Mouse (Mus musculus) hindbrain, embryonic 11.5 days (tissue): ENCODE data around the gene Tmed4. TPM values are rescaled to one million over a fixed set of nuclear protein-coding genes. Genes with fewer than 3 reads are reported as not detected.
"Not testable (repeated sequence)": the region's sequence is repeated elsewhere in the genome, so short reads cannot be mapped to it uniquely, and the experiment has no call there.

ENCODE experiments used
- ATAC-seq: fragments of 200-750 bp; cut with Nextera tagmentation; 2 replicates; pipeline ENCODE4 v1.8.0; 2017; ENCODE audit warnings: mild to moderate bottlenecking, moderate TSS enrichment, moderate library complexity; ENCODE audit not compliant: low FRiP score
- DNase-seq: peaks from one replicate; pipeline ENCODE4 v3.0.0-alpha.2; 2015; ENCODE audit warnings: low spot score
- H3K27ac ChIP-seq: fragments of 300-500 bp; sonication (generic); 2 replicates; pipeline ENCODE4 v1.5.1; 2014; ENCODE audit warnings: mild to moderate bottlenecking, low read depth, low read length
- H3K27me3 ChIP-seq: fragments of 300-500 bp; sonication (generic); 2 replicates; pipeline ENCODE4 v1.6.1; 2014; ENCODE audit warnings: mild to moderate bottlenecking, low read length, moderate library complexity, mixed read lengths; ENCODE audit not compliant: control insufficient read depth, insufficient read depth
- H3K36me3 ChIP-seq: fragments of 300-500 bp; sonication (generic); 2 replicates; pipeline ENCODE4 v1.6.1; 2014; ENCODE audit warnings: mild to moderate bottlenecking, low read length, moderate library complexity, mixed read lengths; ENCODE audit not compliant: control insufficient read depth, insufficient read depth
- H3K4me1 ChIP-seq: fragments of 300-500 bp; sonication (generic); replicated peaks from 2 replicates; pipeline ENCODE4 v1.6.1; 2014; ENCODE audit warnings: low read length, mixed read lengths; ENCODE audit not compliant: control insufficient read depth, insufficient read depth
- H3K4me2 ChIP-seq: fragments of 300-500 bp; sonication (generic); replicated peaks from 2 replicates; pipeline ENCODE4 v1.6.1; 2014; ENCODE audit warnings: mild to moderate bottlenecking, low read depth, low read length
- H3K4me3 ChIP-seq: fragments of 300-500 bp; sonication (generic); 2 replicates; pipeline ENCODE4 v1.5.1; 2014; ENCODE audit warnings: low read depth, low read length
- H3K9ac ChIP-seq: fragments of 300-500 bp; sonication (generic); 2 replicates; pipeline ENCODE4 v1.6.1; 2014; ENCODE audit warnings: low read depth, low read length
- H3K9me3 ChIP-seq: fragments of 300-500 bp; sonication (generic); 2 replicates; pipeline ENCODE4 v1.6.1; 2016; ENCODE audit warnings: low read length; ENCODE audit not compliant: control insufficient read depth
- WGBS: fragments of 180-500 bp; shearing (Covaris S2); extraction: QIAGEN DNeasy Blood & Tissue Kit; methylation state at CpG from one replicate; pipeline ENCODE4 v1.1.7; 2014; 5-methylcytosine and 5-hydroxymethylcytosine counted together
- polyA plus RNA-seq: library from polyadenylated mRNA; unstranded; fragments of >200 nt; fragmentation: Nextera tagmentation; extraction: Ambion mirVana; gene quantifications from 2 replicates; pipeline ENCODE4 v1.2.1, GENCODE M21; 2014

Tmed4 gene
- polyA plus RNA-seq, 1 experiment from 2014 or later = 166 TPM

DNA sequence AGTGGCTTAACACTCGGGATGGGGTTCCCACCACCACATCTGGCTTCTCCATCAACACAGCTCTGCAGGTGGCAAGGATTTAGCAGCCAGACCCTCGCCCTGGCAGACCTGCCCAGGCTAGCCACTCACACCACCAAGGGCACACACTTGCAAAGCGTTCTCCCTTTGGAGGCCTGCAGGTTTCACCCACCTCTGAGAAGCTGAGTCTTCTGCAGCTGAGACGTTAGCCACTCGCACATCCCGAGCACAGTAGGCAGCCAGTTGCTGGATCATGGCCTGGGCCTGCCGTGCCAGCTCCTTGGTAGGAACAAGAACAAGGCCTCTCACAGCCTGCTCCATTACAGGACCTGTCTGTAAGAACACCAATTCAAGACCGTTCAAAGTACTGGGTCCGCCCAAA lies 8.0 kb downstream of the Tmed4 start:
- Histone ChIP-seq H3K27me3 (no peaks in the 10 kb centered on the region), H3K9ac (peak overlapping the region; percentile 84), H3K4me2 (peak overlapping the region; percentile 69), H3K9me3 (no peaks in the 10 kb centered on the region), H3K4me1 (peaks cover 5% of the 10 kb centered on the region; the same call in 1 of the 2 replicates), H3K4me3 (peak overlapping the region; percentile 90), H3K27ac (no peak overlapping the region), H3K36me3 (peaks cover 22% of the 10 kb centered on the region)
- no peak for DNase-seq
- no peak for ATAC-seq
- 72% methylated on average over 9 of the region's 9 CpGs for WGBS

DNA sequence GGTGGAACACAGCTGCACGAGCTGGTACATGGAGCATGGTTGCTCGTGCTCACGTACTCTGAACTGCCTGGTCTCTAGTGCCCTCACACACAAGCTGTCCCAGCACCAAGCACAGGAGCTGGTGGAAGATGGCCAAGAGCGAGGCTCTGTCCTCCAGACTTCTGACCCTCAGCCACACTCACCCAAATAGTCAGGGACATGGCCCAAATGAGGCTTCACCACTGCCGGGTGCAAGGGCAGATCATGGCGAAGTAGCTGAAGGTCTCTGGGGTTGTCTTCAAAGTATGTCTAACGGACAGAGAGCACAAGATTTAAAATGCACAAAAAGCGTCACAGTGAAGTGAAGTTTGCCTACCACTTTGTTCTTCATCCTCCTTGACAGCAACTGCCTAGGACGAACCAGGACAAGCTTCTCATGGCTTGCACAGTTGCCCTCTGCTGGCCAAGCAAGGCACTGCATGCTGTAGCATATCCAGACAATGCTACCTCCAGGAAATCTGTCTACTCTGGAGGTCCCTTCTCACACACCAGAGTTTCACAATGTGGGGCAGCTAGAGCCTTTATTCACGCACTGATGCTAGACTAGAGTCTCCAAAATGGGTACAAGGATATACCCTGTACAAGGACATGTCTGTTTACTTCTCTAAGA lies 13.1 kb downstream of the Tmed4 start:
- 80% methylated on average over 10 of the region's 10 CpGs for WGBS
- DNase-seq (peak; percentile 89), ATAC-seq (no peak)
- Histone ChIP-seq H3K36me3 (peaks cover 34% of the 10 kb centered on the region), H3K4me2 (no peak overlapping the region), H3K9ac (no peak overlapping the region), H3K27ac (no peak overlapping the region), H3K9me3 (no peaks in the 10 kb centered on the region), H3K4me3 (no peak overlapping the region), H3K4me1 (peaks cover under 1% of the 10 kb centered on the region; the same call in 1 of the 2 replicates), H3K27me3 (no peaks in the 10 kb centered on the region)

DNA sequence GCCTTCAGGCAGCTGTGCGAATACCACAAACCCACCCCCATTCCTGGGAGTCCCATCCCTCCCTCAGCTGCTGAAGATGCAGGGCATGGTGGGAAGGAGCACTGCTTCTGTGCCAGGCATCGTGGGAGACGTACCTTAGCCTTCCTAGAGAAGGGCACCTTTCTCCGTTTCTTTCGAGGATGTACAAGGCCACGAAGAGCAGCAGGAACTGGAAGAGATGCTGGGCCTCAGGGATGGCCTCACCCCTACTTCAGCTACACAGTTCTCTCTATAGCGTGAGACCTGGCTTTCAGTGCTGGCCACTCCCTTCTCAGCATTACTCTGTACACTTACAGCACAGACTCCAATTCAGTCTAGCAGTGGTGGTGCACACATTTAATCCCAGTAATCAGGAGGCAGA lies 15.3 kb downstream of the Tmed4 start:
- no peak overlapping the region for H3K4me2 ChIP-seq
- H3K36me3 ChIP-seq = peaks cover 28% of the 10 kb centered on the region
- no peak overlapping the region for H3K9ac ChIP-seq
- H3K4me3 ChIP-seq = no peak overlapping the region
- H3K9me3 ChIP-seq = no peaks in the 10 kb centered on the region
- no peaks in the 10 kb centered on the region for H3K27me3 ChIP-seq
- no peaks in the 10 kb centered on the region for H3K4me1 ChIP-seq
- no peak for DNase-seq
- ATAC-seq = no peak
- WGBS = 94% methylated on average over 7 of the region's 7 CpGs
- no peak overlapping the region for H3K27ac ChIP-seq

DNA sequence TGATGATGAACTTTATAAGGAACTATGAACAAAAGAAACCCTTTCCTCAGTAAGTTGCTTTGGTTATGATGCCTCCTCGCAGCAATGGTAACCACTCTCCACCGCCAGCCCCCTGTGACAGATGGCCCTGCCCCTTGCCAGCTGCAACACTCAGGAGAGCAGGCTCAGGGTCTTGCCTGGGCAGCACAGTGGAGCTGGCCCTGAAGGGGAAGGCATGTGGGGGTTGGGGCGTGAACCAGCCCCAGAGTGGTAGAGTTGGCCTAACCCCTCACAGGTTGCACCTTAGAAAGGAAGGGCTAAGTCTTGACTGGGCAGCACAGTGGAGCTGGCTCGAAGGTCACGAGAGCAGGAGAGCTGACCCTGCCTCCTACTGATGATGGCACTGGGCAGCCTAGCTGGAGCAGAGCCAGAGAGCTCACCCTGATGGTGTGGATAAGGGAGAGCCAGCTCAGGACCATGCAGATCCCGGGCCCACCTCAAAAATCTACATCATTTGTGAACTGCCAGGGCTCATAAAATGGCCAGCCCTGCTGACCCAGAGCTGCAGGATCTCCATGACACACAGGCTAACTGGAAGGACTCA lies 18.1 kb downstream of the Tmed4 start:
- DNase-seq (no peak), ATAC-seq (0 out of 2 replicates have a peak, but pooled peaks have one; percentile 27)
- Histone ChIP-seq H3K4me1 (no peaks in the 10 kb centered on the region), H3K27ac (no peak overlapping the region), H3K9me3 (no peaks in the 10 kb centered on the region), H3K4me3 (no peak overlapping the region), H3K9ac (no peak overlapping the region), H3K27me3 (no peaks in the 10 kb centered on the region), H3K4me2 (no peak overlapping the region), H3K36me3 (peaks cover 15% of the 10 kb centered on the region)
- 72% methylated on average over 6 of the region's 6 CpGs for WGBS

DNA sequence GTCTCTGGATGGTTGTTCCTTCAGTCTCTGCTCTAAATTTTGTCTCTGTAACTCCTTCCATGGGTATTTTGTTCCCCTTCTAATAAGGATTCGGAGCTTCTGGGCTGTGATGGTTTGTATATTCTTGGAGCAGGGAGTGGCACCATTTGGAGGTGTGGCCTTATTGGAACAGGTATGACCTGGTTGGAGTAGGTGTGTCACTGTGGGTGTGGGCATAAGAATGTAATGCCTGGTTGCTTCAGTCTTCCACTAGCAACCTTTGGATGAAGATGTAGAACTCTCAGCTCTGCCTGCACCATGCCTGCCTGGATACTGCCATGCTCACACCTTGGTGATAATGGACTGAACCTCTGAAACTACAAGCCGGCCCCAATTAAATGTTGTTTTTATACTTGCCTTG lies 20.1 kb downstream of the Tmed4 start:
- ATAC-seq, H3K9me3 ChIP-seq, DNase-seq, H3K4me3 ChIP-seq, H3K27ac ChIP-seq, H3K4me2 ChIP-seq, H3K27me3 ChIP-seq, H3K36me3 ChIP-seq, H3K4me1 ChIP-seq, H3K9ac ChIP-seq: not testable (repeated sequence)
- WGBS = 91% methylated on average over 2 of the region's 2 CpGs

DNA sequence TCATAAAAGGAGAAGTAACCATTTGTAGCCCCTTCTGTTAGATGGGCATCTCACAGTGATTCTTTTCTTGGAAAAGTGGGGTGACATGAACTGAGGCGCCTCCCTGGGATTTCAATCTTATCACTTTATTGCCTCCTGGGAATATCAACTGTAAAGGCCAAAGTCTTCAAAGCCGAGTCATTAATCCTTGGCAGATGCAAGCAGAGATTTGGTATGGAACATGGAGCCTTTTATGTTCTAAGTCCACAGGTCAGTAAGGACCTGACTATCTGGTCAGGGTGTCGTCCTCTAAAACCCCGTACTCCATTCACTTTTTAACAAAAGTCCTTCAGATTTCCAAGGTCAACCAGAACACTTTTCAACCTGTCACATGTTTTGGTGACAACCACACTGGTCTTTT lies 21.8 kb downstream of the Tmed4 start:
- Histone ChIP-seq H3K36me3 (no peaks in the 10 kb centered on the region), H3K4me3 (no peak overlapping the region), H3K9me3 (no peaks in the 10 kb centered on the region), H3K4me1 (no peaks in the 10 kb centered on the region), H3K27ac (no peak overlapping the region), H3K9ac (no peak overlapping the region), H3K27me3 (no peaks in the 10 kb centered on the region), H3K4me2 (no peak overlapping the region)
- 90% methylated on average over 4 of the region's 4 CpGs for WGBS
- ATAC-seq (no peak), DNase-seq (no peak)

DNA sequence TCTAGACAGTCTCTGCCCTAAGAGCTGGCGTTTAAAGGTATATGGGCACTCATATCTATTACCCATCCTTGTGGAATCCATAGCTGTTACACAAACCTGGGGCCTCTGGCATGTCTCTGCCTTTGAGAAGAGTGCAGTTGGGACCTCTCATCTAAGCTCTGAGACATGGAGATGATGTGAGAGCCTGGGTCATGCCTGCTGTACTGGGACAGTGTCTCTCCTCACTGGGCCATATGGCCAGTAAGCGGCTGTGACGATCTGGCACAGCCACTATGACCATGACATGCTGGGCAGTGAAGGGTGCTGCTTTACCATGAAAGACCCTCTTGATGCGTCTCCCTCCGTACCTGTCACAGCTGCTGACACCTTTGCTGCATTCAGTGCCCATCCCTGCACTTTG lies 22.4 kb downstream of the Tmed4 start:
- no peak overlapping the region for H3K4me3 ChIP-seq
- no peaks in the 10 kb centered on the region for H3K36me3 ChIP-seq
- H3K4me2 ChIP-seq = no peak overlapping the region
- no peak for DNase-seq
- no peaks in the 10 kb centered on the region for H3K27me3 ChIP-seq
- no peak overlapping the region for H3K9ac ChIP-seq
- no peaks in the 10 kb centered on the region for H3K9me3 ChIP-seq
- ATAC-seq = no peak
- H3K4me1 ChIP-seq = no peaks in the 10 kb centered on the region
- 88% methylated on average over 5 of the region's 5 CpGs for WGBS
- no peak overlapping the region for H3K27ac ChIP-seq

DNA sequence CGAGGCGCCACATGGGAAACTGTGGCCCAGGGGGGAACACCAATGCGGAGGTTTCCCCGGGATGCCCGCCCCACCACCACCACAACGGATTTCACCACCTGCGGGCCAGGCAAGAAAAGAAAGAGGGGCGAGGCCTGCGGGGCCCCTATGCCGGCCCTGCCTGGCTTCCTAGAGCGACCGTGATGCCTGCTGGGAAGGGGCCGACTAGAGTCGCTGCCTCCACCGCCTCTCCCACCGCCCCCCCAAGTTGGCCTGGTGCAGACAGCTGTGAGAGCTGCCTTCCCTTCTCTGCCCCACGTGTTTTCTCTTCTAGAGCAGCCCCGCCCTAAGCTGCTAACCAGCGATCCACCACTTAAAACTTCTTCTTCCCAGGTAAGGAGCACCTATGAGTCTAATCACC lies 30.0 kb downstream of the Tmed4 start:
- no peak overlapping the region for H3K4me2 ChIP-seq
- no peak overlapping the region for H3K27ac ChIP-seq
- H3K4me1 ChIP-seq = no peaks in the 10 kb centered on the region
- WGBS = 42% methylated on average over 18 of the region's 19 CpGs
- H3K4me3 ChIP-seq = no peak overlapping the region
- no peaks in the 10 kb centered on the region for H3K27me3 ChIP-seq
- no peak for ATAC-seq
- H3K9me3 ChIP-seq = no peaks in the 10 kb centered on the region
- DNase-seq = no peak
- no peak overlapping the region for H3K9ac ChIP-seq
- H3K36me3 ChIP-seq = no peaks in the 10 kb centered on the region

DNA sequence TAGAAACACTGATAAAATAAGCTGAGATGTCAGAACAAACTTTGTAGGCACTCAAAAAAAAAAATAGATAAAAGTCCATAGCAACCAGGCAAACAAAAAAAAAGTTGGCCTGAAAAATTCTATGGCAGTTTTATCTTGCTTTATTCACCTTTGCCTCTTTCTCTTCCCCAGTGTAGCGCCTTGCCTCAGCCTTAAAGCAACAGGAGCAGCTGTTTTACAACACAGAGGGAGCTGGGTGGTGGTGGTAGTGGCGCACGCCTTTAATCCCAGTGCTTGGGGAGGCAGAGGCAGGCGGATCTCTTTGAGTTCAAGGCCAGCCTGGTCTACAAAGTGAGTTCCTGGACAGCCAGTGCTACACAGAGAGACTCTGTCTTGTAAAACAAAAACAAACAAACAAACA lies 41.6 kb downstream of the Tmed4 start:
- no peak overlapping the region for H3K27ac ChIP-seq
- H3K4me2 ChIP-seq = no peak overlapping the region
- no peaks in the 10 kb centered on the region for H3K36me3 ChIP-seq
- WGBS = 87% methylated on average over 4 of the region's 4 CpGs
- H3K4me3 ChIP-seq = no peak overlapping the region
- no peaks in the 10 kb centered on the region; the same call in 1 of the 2 replicates for H3K9me3 ChIP-seq
- no peaks in the 10 kb centered on the region for H3K4me1 ChIP-seq
- no peaks in the 10 kb centered on the region for H3K27me3 ChIP-seq
- no peak for DNase-seq
- ATAC-seq = no peak
- H3K9ac ChIP-seq = no peak overlapping the region
